Mouse (Mus musculus) MEL (cell line): ENCODE results near the gene Gpha2. TPM values are rescaled to one million over a fixed set of nuclear protein-coding genes. Genes with fewer than 3 reads are reported as not detected.

ENCODE experiments used
- DNase-seq: peaks from one replicate; pipeline ENCODE4 v3.0.0; 2011; ENCODE audit warnings: low read depth, low spot score
- H3K27ac ChIP-seq: 2 replicates; pipeline ENCODE4 v1.5.1; 2012; ENCODE audit warnings: low read depth, mild to moderate bottlenecking, control low read depth, low read length, moderate library complexity; ENCODE audit not compliant: control insufficient read depth
- H3K27me3 ChIP-seq, 2 experiments: fragments of 150-350 bp in 1 of 2; sonication (generic) in 1 of 2; 2 replicates each; pipeline ENCODE4 v1.6.1; 2012; ENCODE audit warnings: low read length in 2 of 2, mild to moderate bottlenecking in 2 of 2, improper control_type of control experiment in 1 of 2, moderate library complexity in 1 of 2; ENCODE audit not compliant: insufficient read depth in 2 of 2, control insufficient read depth in 1 of 2
- H3K36me3 ChIP-seq, 2 experiments: 2 replicates each; pipeline ENCODE4 v1.6.1; 2012 to 2014; ENCODE audit warnings: low read length in 2 of 2, improper control_type of control experiment in 1 of 2, inconsistent platforms in 1 of 2, mild to moderate bottlenecking in 1 of 2; ENCODE audit not compliant: insufficient read depth in 2 of 2, control insufficient read depth in 1 of 2
- H3K4me1 ChIP-seq, 2 experiments: fragments of 150-350 bp in 1 of 2; sonication (generic) in 1 of 2; 2 replicates each; pipeline ENCODE4 v1.6.1; 2012; ENCODE audit warnings: low read length in 2 of 2, improper control_type of control experiment in 1 of 2, mild to moderate bottlenecking in 1 of 2; ENCODE audit not compliant: insufficient read depth in 2 of 2, control insufficient read depth in 1 of 2
- H3K4me3 ChIP-seq, 2 experiments: fragments of 150-350 bp in 1 of 2; sonication (generic) in 1 of 2; 2 replicates each; pipeline ENCODE4 v1.5.1; 2012; ENCODE audit warnings: low read depth in 2 of 2, low read length in 2 of 2, mild to moderate bottlenecking in 2 of 2, moderate library complexity in 2 of 2, control low read depth in 1 of 2, improper control_type of control experiment in 1 of 2; ENCODE audit not compliant: control insufficient read depth in 1 of 2, insufficient read depth in 1 of 2
- H3K79me2 ChIP-seq: 2 replicates; pipeline ENCODE4 v1.6.1; 2012; ENCODE audit warnings: mild to moderate bottlenecking, low read length, moderate library complexity; ENCODE audit not compliant: control insufficient read depth, poor library complexity, insufficient read depth
- H3K9ac ChIP-seq: 2 replicates; pipeline ENCODE4 v1.6.1; 2012; ENCODE audit warnings: low read depth, mild to moderate bottlenecking, control low read depth, low read length, moderate library complexity; ENCODE audit not compliant: control insufficient read depth, poor library complexity, severe bottlenecking
- H3K9me3 ChIP-seq: fragments of 150-350 bp; sonication (generic); replicated peaks from 2 replicates; pipeline ENCODE4 v1.6.1; 2012; ENCODE audit warnings: mild to moderate bottlenecking, low read length, improper control_type of control experiment, moderate library complexity; ENCODE audit not compliant: insufficient read depth
- BHLHE40 ChIP-seq: IDR thresholded peaks from 2 replicates; pipeline ENCODE4 v1.6.1; 2012; ENCODE audit warnings: low read depth, mild to moderate bottlenecking, inconsistent platforms, low read length, improper control_type of control experiment, borderline replicate concordance
- CHD1 ChIP-seq: IDR thresholded peaks from 2 replicates; pipeline ENCODE4 v1.6.1; 2012; ENCODE audit warnings: low read depth, mild to moderate bottlenecking, inconsistent platforms, low read length, improper control_type of control experiment
- CHD2 ChIP-seq: IDR thresholded peaks from 2 replicates; pipeline ENCODE4 v1.6.1; 2011; ENCODE audit warnings: low read length, improper control_type of control experiment
- CTCF ChIP-seq, 3 experiments: IDR thresholded peaks in 2 of 3; conservative IDR thresholded peaks in 1 of 3; 2 replicates each; pipeline ENCODE4 v1.5.1; 2011 to 2012; ENCODE audit warnings: low read length in 3 of 3, low read depth in 2 of 3, mild to moderate bottlenecking in 2 of 3, improper control_type of control experiment in 1 of 3, inconsistent platforms in 1 of 3, mixed read lengths in 1 of 3, moderate library complexity in 1 of 3; ENCODE audit not compliant: control insufficient read depth in 1 of 3, insufficient read depth in 1 of 3, poor library complexity in 1 of 3, severe bottlenecking in 1 of 3
- ELF1 ChIP-seq: IDR thresholded peaks from 2 replicates; pipeline ENCODE4 v1.6.1; 2014; ENCODE audit warnings: low read depth, mild to moderate bottlenecking, inconsistent platforms, low read length, improper control_type of control experiment, moderate library complexity
- EP300 ChIP-seq, 2 experiments: IDR thresholded peaks; 2 replicates each; pipeline ENCODE4 v1.6.1; 2011; ENCODE audit warnings: improper control_type of control experiment in 2 of 2, low read length in 2 of 2, low read depth in 1 of 2, mild to moderate bottlenecking in 1 of 2
- ETS1 ChIP-seq: IDR thresholded peaks from 2 replicates; pipeline ENCODE4 v1.6.1; 2012; ENCODE audit warnings: low read depth, mild to moderate bottlenecking, inconsistent platforms, low read length, improper control_type of control experiment, moderate library complexity
- HCFC1 ChIP-seq: IDR thresholded peaks from 2 replicates; pipeline ENCODE4 v1.6.1; 2012; ENCODE audit warnings: low read depth, mild to moderate bottlenecking, inconsistent platforms, low read length, improper control_type of control experiment, moderate library complexity
- MAFK ChIP-seq: IDR thresholded peaks from 2 replicates; pipeline ENCODE4 v1.6.1; 2011; ENCODE audit warnings: low read depth, mild to moderate bottlenecking, low read length, improper control_type of control experiment, borderline replicate concordance
- MAX ChIP-seq: IDR thresholded peaks from 2 replicates; pipeline ENCODE4 v1.6.1; 2011; ENCODE audit warnings: low read length, improper control_type of control experiment
- MAZ ChIP-seq: IDR thresholded peaks from 2 replicates; pipeline ENCODE4 v1.6.1; 2012; ENCODE audit warnings: low read depth, mild to moderate bottlenecking, inconsistent platforms, low read length, improper control_type of control experiment
- MXI1 ChIP-seq: IDR thresholded peaks from 2 replicates; pipeline ENCODE4 v1.6.1; 2011; ENCODE audit warnings: mild to moderate bottlenecking, low read depth, low read length, improper control_type of control experiment
- MYC ChIP-seq: IDR thresholded peaks from 2 replicates; pipeline ENCODE4 v1.6.1; 2011; ENCODE audit warnings: low read depth, mild to moderate bottlenecking, low read length, improper control_type of control experiment, moderate library complexity
- SIN3A ChIP-seq: IDR thresholded peaks from 2 replicates; pipeline ENCODE4 v1.6.1; 2012; ENCODE audit warnings: low read length, improper control_type of control experiment, inconsistent platforms
- TBP ChIP-seq: IDR thresholded peaks from 2 replicates; pipeline ENCODE4 v1.8.0; 2011; ENCODE audit warnings: low read depth, low read length, improper control_type of control experiment
- USF1 ChIP-seq: IDR thresholded peaks from 2 replicates; pipeline ENCODE4 v1.6.1; 2014; ENCODE audit warnings: low read depth, mild to moderate bottlenecking, inconsistent platforms, low read length, improper control_type of control experiment, moderate library complexity
- USF2 ChIP-seq, 2 experiments: IDR thresholded peaks; 2 replicates each; pipeline ENCODE4 v1.6.1; 2011 to 2012; ENCODE audit warnings: improper control_type of control experiment in 2 of 2, low read length in 2 of 2, borderline replicate concordance in 1 of 2, inconsistent platforms in 1 of 2, low read depth in 1 of 2, mild to moderate bottlenecking in 1 of 2; ENCODE audit not compliant: insufficient read depth in 1 of 2
- ZMIZ1 ChIP-seq: IDR thresholded peaks from 2 replicates; pipeline ENCODE4 v1.6.1; 2012; ENCODE audit warnings: low read depth, mild to moderate bottlenecking, inconsistent platforms, low read length, improper control_type of control experiment, moderate library complexity
- ZNF384 ChIP-seq: IDR thresholded peaks from 2 replicates; pipeline ENCODE4 v1.6.1; 2012; ENCODE audit warnings: low read depth, mild to moderate bottlenecking, inconsistent platforms, low read length, improper control_type of control experiment
- polyA plus RNA-seq, 2 experiments: library from polyadenylated mRNA; stranded (reverse) in 1 of 2; unstranded in 1 of 2; fragments of >175 nt in 1 of 2; fragments of >200 nt in 1 of 2; gene quantifications; 2 replicates each; pipeline versions ENCODE4 v1.2.1 to v1.2.4; 2012; ENCODE audit warnings: low replicate concordance in 2 of 2, low read depth in 1 of 2; ENCODE audit not compliant: insufficient read length in 2 of 2, insufficient read depth in 1 of 2, missing spikeins in 1 of 2
- total RNA-seq: library from RNA; depleted of rRNA; stranded (reverse); fragments of 300-350 nt; gene quantifications from 2 replicates; pipeline ENCODE4 v1.2.3, GENCODE M21; 2012

The Gpha2 gene
- total and polyA plus RNA-seq, 3 experiments = 0.19 TPM; not detected in 2

DNA sequence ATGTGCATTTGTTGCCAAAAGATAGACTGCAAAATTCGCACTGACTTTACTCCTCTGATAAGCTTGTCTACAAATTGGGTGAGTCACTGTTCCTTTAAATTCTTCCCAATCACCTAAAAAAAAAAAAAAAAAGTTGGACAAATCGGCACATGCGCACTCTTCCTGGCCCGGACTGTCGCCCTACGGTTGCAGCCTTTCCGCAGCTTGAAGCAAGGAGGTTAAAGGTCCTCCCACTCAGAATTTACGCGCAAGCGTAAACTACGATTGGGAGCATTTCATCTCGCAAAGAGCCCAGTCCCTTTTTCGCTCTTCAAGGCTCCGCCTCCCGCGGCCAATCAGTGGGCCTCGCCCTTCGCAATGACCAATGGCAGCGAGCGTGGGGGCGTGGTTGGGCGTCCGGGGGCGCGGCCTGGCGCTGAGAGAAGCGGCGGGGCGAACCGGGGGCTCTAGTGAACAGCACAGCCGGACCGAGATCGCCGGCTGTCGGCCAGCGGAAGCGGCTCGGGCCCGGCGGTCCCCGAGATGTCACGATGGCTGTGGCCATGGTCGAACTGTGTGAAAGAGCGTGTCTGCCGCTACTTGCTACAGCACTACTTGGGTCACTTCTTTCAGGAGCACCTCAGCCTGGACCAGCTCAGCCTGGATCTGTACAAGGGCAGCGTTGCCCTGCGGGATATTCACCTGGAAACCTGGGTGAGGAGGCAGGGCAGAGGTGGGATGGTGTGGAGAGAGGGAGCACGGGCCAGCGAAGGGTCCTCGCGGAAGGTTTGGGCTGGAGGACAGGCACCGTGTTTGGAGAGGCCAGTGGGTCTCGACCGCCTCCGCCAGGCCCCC is 15.3 kb downstream of the Gpha2 start, which contains the start of gene Atg2a (continued):
- TF ChIP-seq ZNF384 = peak; percentile 99
- peak; percentile 80; the same call in 1 of the 2 replicates for TF ChIP-seq CHD1
- no peak for TF ChIP-seq BHLHE40
- no peak for TF ChIP-seq CHD2

DNA sequence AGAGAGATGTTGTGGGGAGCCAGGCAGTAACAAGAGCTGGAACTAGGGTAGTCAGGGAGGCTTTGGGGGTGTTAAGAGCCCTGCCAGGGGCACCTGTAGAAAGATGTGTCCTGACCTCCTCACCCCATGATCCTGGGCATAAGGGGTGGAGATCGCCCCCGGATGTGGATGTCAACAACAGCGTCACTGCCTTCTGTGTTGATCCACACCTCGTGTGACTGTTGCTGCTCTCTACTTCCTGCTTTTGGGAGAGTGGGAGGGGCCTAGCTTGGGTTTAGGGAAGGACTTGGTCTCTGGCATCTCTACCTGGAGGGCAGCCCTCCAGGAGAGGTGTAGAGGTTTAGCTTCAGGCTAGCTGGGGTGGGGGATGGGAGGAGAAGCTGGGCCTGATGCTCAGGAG is 16.1 kb downstream of the Gpha2 start:
- peak; percentile 99 for TF ChIP-seq SIN3A
- 0 out of 2 replicates have a peak, but pooled peaks have one; percentile 9 for TF ChIP-seq ZMIZ1
- TF ChIP-seq TBP = no peak
- TF ChIP-seq MAFK = no peak
- TF ChIP-seq ETS1 = peak; percentile 51
- peak; percentile 60; the same call in 1 of the 2 replicates for TF ChIP-seq MAZ
- peak; percentile 92 for TF ChIP-seq ELF1
- TF ChIP-seq USF1 = 0 out of 2 replicates have a peak, but pooled peaks have one; percentile 13
- peak; percentile 78 for TF ChIP-seq MYC
- peak; percentile 95 for TF ChIP-seq MAX
- peak; percentile 76 for TF ChIP-seq HCFC1
- peak; percentile 1; the same call in 1 of the 2 replicates for TF ChIP-seq ZNF384
- no peak for TF ChIP-seq CTCF (IDR thresholded peaks at IDR 0.05 in 2 of 3, conservative IDR thresholded peaks at IDR 0.05 in 1 of 3; ENCODE audit: control insufficient read depth in 1 of 3, insufficient read depth in 1 of 3, low read depth in 2 of 3, low read length in 3 of 3, poor library complexity in 1 of 3, severe bottlenecking in 1 of 3)
- TF ChIP-seq EP300 (IDR thresholded peaks at IDR 0.05; ENCODE audit: low read depth in 1 of 2, low read length in 2 of 2) = 0 out of 4 replicates have a peak, but pooled peaks of 1 of the 2 experiments have one; percentile 18
- peak; percentile 95 for TF ChIP-seq MXI1
- no peak for TF ChIP-seq USF2 (IDR thresholded peaks at IDR 0.05; ENCODE audit: borderline replicate concordance in 1 of 2, insufficient read depth in 1 of 2, low read depth in 1 of 2, low read length in 2 of 2)
- peaks cover 11% of the 10 kb centered on the region for H3K79me2 ChIP-seq
- no peaks in the 10 kb centered on the region for H3K9me3 ChIP-seq
- peak; percentile 93 for DNase-seq
- no peaks in the 10 kb centered on the region for H3K27me3 ChIP-seq
- H3K27ac ChIP-seq = peak overlapping the region; percentile 52
- peaks cover 6 to 30% of the 10 kb centered on the region in 2 experiments for H3K4me1 ChIP-seq
- H3K9ac ChIP-seq = peak overlapping the region; percentile 77
- H3K36me3 ChIP-seq = peaks cover 0 to 23% of the 10 kb centered on the region in 2 experiments; a peak in 3 of 4 replicates
- H3K4me3 ChIP-seq = peak overlapping the region; percentile 90 to 94
